Mouse (Mus musculus) C2C12 (cell line): ENCODE data around the gene Btbd3.

ENCODE experiments used
- CEBPB ChIP-seq: IDR thresholded peaks from one replicate; pipeline ENCODE4 v1.6.1; 2011; ENCODE audit warnings: low read depth, mild to moderate bottlenecking, control low read depth, moderate library complexity
- CTCF ChIP-seq: IDR thresholded peaks from one replicate; pipeline ENCODE4 v1.5.1; 2011; ENCODE audit not compliant: control insufficient read depth, insufficient read depth, insufficient read length
- MAX ChIP-seq: IDR thresholded peaks from one replicate; pipeline ENCODE4 v1.6.1; 2011; ENCODE audit warnings: mild to moderate bottlenecking, control low read depth
- MYOG ChIP-seq: IDR thresholded peaks from one replicate; pipeline ENCODE4 v1.6.1; 2011; ENCODE audit not compliant: control insufficient read depth, insufficient read length; ENCODE audit errors: extremely low read depth

DNA sequence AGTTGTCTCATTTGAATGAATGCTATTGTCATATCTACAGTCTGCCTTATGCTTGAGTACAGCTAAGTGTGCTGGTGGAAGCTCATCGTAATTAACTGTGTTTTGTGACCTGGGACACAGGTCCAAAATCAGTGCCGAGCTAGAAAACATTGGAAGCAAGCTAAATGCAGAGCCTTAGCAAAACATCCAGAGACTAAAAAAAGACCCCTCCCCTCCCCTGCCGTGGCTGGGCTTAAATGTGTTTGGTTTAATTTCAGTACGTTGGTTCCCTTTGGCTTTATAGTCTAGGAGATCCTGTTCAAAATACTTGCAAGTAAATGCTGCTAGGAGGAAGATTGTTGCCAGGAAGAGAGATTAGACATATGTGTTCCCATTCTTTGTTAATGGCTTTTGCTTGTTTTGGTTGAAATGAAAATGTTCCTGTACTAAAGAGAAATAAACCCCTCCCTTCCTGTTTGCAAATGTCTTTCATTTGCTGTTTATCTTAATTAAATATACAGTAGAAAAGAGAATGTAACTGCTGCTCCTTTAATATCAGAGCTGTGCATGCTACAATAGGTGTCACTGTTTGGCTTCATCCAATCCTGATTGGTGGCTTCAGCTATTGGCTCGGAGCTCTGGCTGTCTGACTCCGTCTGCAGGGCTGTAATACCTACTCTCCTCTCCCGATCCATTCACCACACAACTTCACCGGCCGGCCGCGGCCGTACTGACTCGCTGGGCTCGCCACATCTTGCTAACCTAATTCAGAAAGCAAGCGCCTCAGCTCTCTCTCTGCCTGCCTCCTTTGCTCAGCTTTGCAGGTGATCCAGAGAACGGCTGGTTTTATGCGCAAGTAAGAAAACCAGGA is 21.7 kb downstream of the Btbd3 start:
- TF ChIP-seq CTCF (no peak), MAX (no peak), MYOG (no peak), CEBPB (no peak)
